Mouse (Mus musculus) midbrain, embryonic 11.5 days (tissue): ENCODE results near the gene Tmem120a. TPM values are rescaled to one million over a fixed set of nuclear protein-coding genes. Genes with fewer than 3 reads are reported as not detected.

Experiments
- ATAC-seq: fragments of 200-750 bp; cut with Nextera tagmentation; 2 replicates; pipeline ENCODE4 v1.8.0; 2017; ENCODE audit warnings: moderate TSS enrichment, moderate library complexity; ENCODE audit not compliant: low FRiP score
- DNase-seq: peaks from one replicate; pipeline ENCODE4 v3.0.0; 2015; ENCODE audit warnings: low spot score; ENCODE audit errors: missing footprints
- H3K27ac ChIP-seq: fragments of 300-500 bp; sonication (generic); 2 replicates; pipeline ENCODE4 v1.5.1; 2014; ENCODE audit warnings: low read depth, low read length
- H3K27me3 ChIP-seq: fragments of 300-500 bp; sonication (generic); 2 replicates; pipeline ENCODE4 v1.6.1; 2014; ENCODE audit warnings: mild to moderate bottlenecking, low read length, moderate library complexity, mixed read lengths; ENCODE audit not compliant: control insufficient read depth, insufficient read depth
- H3K36me3 ChIP-seq: fragments of 300-500 bp; sonication (generic); 2 replicates; pipeline ENCODE4 v1.6.1; 2014; ENCODE audit warnings: mild to moderate bottlenecking, low read length, moderate library complexity, mixed read lengths; ENCODE audit not compliant: control insufficient read depth, insufficient read depth
- H3K4me1 ChIP-seq: fragments of 300-500 bp; sonication (generic); 2 replicates; pipeline ENCODE4 v1.6.1; 2014; ENCODE audit warnings: low read length; ENCODE audit not compliant: control insufficient read depth, insufficient read depth
- H3K4me2 ChIP-seq: fragments of 300-500 bp; sonication (generic); 2 replicates; pipeline ENCODE4 v1.6.1; 2014; ENCODE audit warnings: mild to moderate bottlenecking, moderate library complexity
- H3K4me3 ChIP-seq: fragments of 300-500 bp; sonication (generic); 2 replicates; pipeline ENCODE4 v1.5.1; 2014; ENCODE audit warnings: low read depth, low read length
- H3K9ac ChIP-seq: fragments of 300-500 bp; sonication (generic); 2 replicates; pipeline ENCODE4 v1.6.1; 2014; ENCODE audit warnings: low read length
- H3K9me3 ChIP-seq: fragments of 300-500 bp; sonication (generic); 2 replicates; pipeline ENCODE4 v1.6.1; 2016; ENCODE audit warnings: low read length; ENCODE audit not compliant: control insufficient read depth
- WGBS: fragments of 180-500 bp; shearing (Covaris S2); extraction: QIAGEN DNeasy Blood & Tissue Kit; methylation state at CpG from one replicate; pipeline ENCODE4 v1.1.7; 2014; 5-methylcytosine and 5-hydroxymethylcytosine counted together
- polyA plus RNA-seq: library from polyadenylated mRNA; unstranded; fragments of >200 nt; fragmentation: Nextera tagmentation; extraction: Ambion mirVana; gene quantifications from 2 replicates; pipeline ENCODE4 v1.2.1, GENCODE M21; 2014

Gene Tmem120a
- polyA plus RNA-seq, 1 experiment from 2014 or later = 59.9 TPM

DNA sequence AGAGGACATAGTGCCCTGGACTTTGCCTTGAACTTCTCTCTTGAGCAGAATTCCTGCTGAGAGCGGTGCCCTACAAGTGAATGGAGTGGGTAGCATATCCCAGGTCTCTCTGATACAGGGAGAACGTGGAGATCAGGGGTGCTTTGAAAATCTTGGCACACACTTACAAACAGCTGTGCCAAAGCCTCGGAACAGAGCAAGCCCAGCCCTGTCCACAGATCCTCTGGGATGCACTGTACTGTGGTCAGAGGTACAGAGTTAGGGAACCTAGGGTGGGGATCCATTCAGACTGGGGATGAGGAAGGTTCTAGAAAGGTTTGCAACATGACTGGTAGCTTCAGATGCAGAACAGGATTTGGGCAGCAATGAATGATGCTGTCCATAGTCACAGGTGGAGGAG lies 24.1 kb downstream of the Tmem120a start:
- WGBS = 86% methylated on average over 3 of the region's 3 CpGs
- H3K4me1 ChIP-seq = peaks cover 14% of the 10 kb centered on the region
- no peak for ATAC-seq
- no peak for DNase-seq
- no peaks in the 10 kb centered on the region; the same call in 1 of the 2 replicates for H3K36me3 ChIP-seq
- no peak overlapping the region for H3K4me3 ChIP-seq
- H3K9me3 ChIP-seq = no peaks in the 10 kb centered on the region
- no peak overlapping the region for H3K4me2 ChIP-seq
- no peak overlapping the region for H3K9ac ChIP-seq
- H3K27me3 ChIP-seq = no peaks in the 10 kb centered on the region
- no peak overlapping the region for H3K27ac ChIP-seq

DNA sequence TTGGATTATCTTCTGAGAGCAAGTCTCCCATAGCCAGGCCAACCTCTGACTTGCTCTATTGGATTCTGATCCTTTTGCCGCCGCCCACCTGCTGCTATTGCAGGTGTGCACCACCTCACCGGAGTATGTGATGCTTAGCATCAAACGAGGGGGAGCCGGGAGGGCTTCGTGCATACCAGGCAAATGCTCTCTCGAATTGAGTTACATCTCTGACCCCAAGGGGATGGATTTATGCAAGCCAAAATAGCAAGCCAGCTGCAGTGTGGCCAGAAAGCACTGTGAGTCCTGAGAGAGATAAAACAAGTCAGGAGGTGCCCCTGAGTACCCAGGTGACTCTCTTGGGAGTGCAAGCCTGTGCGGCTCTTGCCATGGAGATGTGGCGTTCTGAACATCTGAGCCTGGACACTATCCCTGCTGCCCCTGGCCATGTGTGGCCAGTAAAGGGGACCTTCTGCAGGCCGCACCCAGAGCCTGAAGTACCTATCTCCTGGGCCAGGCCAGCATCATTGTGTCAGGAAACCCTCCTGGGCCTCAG lies 24.6 kb downstream of the Tmem120a start:
- DNase-seq = no peak
- WGBS = 90% methylated on average over 10 of the region's 10 CpGs

DNA sequence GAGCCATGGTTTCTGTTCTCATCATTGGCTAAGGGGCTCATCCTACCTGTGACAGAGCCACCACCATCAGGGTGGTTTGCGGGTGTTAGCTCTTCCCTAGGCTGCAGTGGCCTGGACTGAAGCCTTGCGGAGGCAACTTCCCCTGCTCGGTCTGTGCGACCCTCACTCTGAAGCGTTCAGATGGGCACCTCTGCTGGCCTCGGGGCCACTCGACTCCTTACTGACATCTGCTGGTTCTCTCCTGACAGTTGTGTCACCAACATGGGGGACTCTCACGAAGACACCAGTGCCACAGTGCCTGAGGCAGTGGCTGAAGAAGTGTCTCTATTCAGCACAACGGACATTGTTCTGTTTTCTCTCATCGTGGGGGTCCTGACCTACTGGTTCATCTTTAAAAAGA lies 28.6 kb downstream of the Tmem120a start:
- no peak overlapping the region for H3K4me2 ChIP-seq
- DNase-seq (no peak), ATAC-seq (no peak)
- H3K9ac ChIP-seq = no peak overlapping the region
- no peaks in the 10 kb centered on the region for H3K4me1 ChIP-seq
- H3K9me3 ChIP-seq = no peaks in the 10 kb centered on the region
- H3K36me3 ChIP-seq = no peaks in the 10 kb centered on the region; the same call in 1 of the 2 replicates
- no peak overlapping the region for H3K4me3 ChIP-seq
- H3K27me3 ChIP-seq = no peaks in the 10 kb centered on the region
- no peak overlapping the region for H3K27ac ChIP-seq
- WGBS = 55% methylated on average over 10 of the region's 10 CpGs

More for the DNA sequence above, 24.6 kb downstream of the Tmem120a start:
- Histone ChIP-seq H3K9me3 (no peaks in the 10 kb centered on the region), H3K4me3 (no peak overlapping the region), H3K9ac (no peak overlapping the region), H3K4me1 (peaks cover 9% of the 10 kb centered on the region), H3K27me3 (no peaks in the 10 kb centered on the region), H3K36me3 (no peaks in the 10 kb centered on the region; the same call in 1 of the 2 replicates), H3K27ac (no peak overlapping the region), H3K4me2 (no peak overlapping the region)
- ATAC-seq = no peak

DNA sequence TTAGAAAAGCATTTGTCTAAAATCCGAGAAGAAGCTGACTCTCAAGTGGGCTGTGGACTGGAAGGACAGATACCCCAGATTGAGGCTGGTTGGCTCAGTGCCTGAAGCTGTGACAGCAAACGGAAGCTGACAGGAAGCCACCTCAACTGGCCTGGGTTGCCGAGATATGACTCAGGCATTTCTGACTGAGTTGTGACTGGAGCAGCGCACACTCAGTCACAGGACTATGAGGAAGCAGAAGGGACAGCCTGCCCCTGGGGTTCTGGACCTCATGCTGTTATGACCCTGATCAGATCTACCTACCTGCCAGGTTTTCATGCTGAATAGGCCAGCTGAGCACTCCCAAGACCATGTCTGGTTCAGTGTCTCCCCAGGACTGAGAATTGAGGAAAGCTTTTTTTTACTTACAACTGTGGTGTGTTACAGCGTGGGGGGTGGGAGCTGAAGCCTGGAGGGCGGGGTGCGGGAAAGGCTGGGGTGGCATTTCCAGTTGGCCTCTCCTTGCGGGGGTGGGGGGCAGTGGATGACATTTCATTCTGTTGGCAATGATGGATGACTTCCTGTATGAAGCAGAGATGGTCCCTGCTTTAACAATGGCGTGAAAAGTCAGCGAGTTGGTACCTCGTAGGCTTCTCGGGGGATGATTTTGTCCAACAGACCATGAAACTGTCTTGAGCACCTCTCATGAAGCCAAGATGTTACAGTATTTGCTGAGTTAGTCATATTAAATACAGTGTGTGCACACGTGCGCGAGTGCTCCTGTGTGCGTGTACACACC lies 30.6 kb downstream of the Tmem120a start:
- 89% methylated on average over 16 of the region's 16 CpGs for WGBS
- no peak for DNase-seq
- H3K4me1 ChIP-seq = no peaks in the 10 kb centered on the region

DNA sequence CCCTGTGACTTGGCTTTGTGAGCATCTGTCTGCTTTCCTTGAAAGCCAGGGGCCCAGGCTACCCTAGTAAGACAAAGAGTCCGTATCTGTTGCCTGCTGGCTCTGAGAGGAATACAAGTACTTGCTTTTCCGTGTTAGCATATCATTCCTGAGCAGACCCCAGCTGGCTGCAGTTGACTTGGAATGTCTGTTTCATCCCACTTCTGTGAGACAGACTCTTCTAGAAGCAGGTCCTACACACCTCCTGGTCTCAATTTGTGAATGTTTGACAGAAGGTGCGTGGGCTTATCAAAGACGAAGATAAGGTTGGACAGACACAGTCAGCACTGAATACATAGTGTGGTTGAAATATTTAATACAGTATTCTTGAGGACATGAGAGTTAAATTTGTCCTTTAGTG lies 31.4 kb downstream of the Tmem120a start:
- Histone ChIP-seq H3K9ac (no peak overlapping the region), H3K27ac (no peak overlapping the region), H3K4me3 (no peak overlapping the region), H3K9me3 (no peaks in the 10 kb centered on the region), H3K27me3 (no peaks in the 10 kb centered on the region), H3K4me1 (no peaks in the 10 kb centered on the region), H3K36me3 (no peaks in the 10 kb centered on the region; the same call in 1 of the 2 replicates), H3K4me2 (no peak overlapping the region)
- ATAC-seq (no peak), DNase-seq (no peak)
- 88% methylated on average over 4 of the region's 4 CpGs for WGBS

More for the DNA sequence above, 30.6 kb downstream of the Tmem120a start:
- no peak for ATAC-seq
- Histone ChIP-seq H3K36me3 (no peaks in the 10 kb centered on the region; the same call in 1 of the 2 replicates), H3K9me3 (no peaks in the 10 kb centered on the region), H3K27me3 (no peaks in the 10 kb centered on the region), H3K4me3 (no peak overlapping the region), H3K4me2 (no peak overlapping the region), H3K27ac (no peak overlapping the region), H3K9ac (no peak overlapping the region)

DNA sequence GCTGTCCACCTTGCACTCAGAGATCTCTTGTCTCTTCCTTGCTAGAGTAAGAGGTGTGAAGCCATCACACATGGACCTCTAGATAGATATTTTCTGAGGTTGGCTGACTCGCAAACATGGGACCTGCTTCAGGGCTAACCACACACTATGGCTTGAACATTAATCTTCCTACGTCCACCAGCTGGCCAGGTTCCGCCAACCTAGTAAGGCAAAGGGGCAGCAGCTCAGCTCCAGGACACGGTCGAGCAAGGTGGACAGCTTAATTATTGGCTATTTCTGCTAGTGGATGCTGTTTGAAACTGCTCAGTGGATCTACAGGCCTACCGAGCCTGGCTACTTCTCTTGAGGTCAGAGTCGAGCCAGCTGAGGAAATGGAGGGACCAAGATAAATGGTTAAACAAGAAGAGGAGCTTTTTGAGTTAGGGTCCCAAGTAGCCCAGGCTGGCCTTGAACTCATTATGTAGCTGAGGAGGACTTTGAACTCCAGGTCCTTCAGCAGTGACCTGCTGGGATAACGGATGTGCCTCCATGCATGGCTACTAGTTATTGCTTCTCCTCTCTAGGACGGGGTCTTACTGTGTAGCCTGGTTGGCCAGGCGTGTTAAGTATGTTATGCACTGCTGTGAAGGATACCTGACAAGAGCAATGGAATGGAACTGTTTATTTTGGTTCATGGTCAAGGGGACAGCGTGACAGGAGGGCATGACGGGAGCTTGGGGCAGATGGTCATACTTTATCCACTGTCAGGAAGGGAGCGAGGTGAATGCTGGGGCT lies 32.5 kb downstream of the Tmem120a start:
- no peaks in the 10 kb centered on the region for H3K27me3 ChIP-seq
- no peak overlapping the region for H3K9ac ChIP-seq
- H3K4me3 ChIP-seq = no peak overlapping the region
- no peak overlapping the region for H3K4me2 ChIP-seq
- ATAC-seq (no peak), DNase-seq (no peak)
- no peak overlapping the region for H3K27ac ChIP-seq
- H3K9me3 ChIP-seq = no peaks in the 10 kb centered on the region
- no peaks in the 10 kb centered on the region; the same call in 1 of the 2 replicates for H3K36me3 ChIP-seq
- no peaks in the 10 kb centered on the region for H3K4me1 ChIP-seq
- 88% methylated on average over 13 of the region's 13 CpGs for WGBS

DNA sequence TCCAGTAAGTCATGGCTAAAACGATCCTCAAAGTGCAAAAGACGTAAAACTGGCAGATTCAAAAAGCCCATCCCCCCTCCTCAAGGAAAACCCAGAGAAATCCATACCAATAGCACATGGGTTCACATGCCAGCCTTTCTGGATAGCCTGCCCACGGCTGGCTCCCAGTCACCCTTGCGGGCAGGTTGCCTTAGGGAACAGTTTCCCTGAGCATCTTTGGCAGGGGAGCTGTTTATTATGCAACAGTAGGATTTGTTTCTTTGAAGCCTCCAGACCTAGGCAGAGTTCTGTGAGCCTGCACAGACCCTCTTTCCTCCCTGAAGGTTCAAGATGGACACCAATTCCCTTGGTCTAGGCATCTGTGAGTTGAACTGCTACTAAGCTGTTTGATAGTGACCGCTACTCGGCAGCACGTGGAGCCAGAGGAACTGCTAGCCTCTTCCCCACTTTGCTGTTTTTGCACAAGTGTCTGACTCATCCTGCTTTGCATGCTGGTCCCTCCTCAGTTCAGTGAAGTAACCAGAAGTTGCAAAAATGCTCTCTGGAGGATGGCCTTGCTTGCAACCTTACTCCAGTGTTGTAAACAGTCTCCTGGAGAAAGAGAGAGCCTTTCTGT lies 33.5 kb downstream of the Tmem120a start:
- 89% methylated on average over 7 of the region's 7 CpGs for WGBS
- no peak overlapping the region for H3K4me2 ChIP-seq
- no peak for DNase-seq
- no peaks in the 10 kb centered on the region for H3K27me3 ChIP-seq
- H3K27ac ChIP-seq = no peak overlapping the region
- H3K4me1 ChIP-seq = no peaks in the 10 kb centered on the region
- ATAC-seq = no peak
- H3K9ac ChIP-seq = no peak overlapping the region
- no peak overlapping the region for H3K4me3 ChIP-seq
- H3K36me3 ChIP-seq = no peaks in the 10 kb centered on the region; the same call in 1 of the 2 replicates
- H3K9me3 ChIP-seq = no peaks in the 10 kb centered on the region

DNA sequence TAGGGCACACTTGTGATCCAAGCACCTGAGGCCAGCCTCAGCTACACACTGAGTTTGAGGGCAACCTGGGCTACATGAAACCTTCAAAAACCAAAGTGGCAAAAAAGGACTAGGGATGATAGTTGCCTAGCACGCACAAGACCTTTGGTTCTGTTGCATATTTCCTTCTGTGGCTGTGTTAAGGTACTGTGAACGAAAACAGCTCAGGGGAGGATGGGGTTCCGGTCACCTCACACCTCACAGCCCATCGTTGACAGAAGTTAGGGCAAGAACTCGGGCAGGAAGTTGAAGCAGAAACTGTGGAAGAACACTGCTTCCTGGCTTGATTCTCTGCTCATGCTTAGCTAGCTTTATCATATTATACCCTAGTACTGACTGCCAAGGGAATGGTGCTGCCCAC lies 34.5 kb downstream of the Tmem120a start:
- no peaks in the 10 kb centered on the region for H3K4me1 ChIP-seq
- DNase-seq (no peak), ATAC-seq (no peak)
- no peak overlapping the region for H3K4me2 ChIP-seq
- H3K27ac ChIP-seq = no peak overlapping the region
- H3K9ac ChIP-seq = no peak overlapping the region
- no peaks in the 10 kb centered on the region; the same call in 1 of the 2 replicates for H3K36me3 ChIP-seq
- H3K27me3 ChIP-seq = no peaks in the 10 kb centered on the region
- no peak overlapping the region for H3K4me3 ChIP-seq
- no peaks in the 10 kb centered on the region for H3K9me3 ChIP-seq
- WGBS = 94% methylated on average over 5 of the region's 5 CpGs
